Mouse (Mus musculus) erythroid progenitor cell, adult 5-6 weeks (primary cell): Measurements from ENCODE around the gene Zrsr1. TPM values are rescaled to one million over a fixed set of nuclear protein-coding genes. Genes with fewer than 3 reads are reported as not detected.

ENCODE experiments used
- ATAC-seq: replicated peaks from 2 replicates; pipeline ENCODE4 v1.8.0; 2016; ENCODE audit warnings: moderate number of reproducible peaks, mild to moderate bottlenecking, moderate TSS enrichment, inconsistent platforms; ENCODE audit not compliant: poor library complexity, low FRiP score, severe bottlenecking
- total RNA-seq, 2 experiments: library from RNA; stranded (forward) in 1 of 2; stranded (reverse) in 1 of 2; fragments of 150-400 nt in 1 of 2; fragments of 186-747, 209-891 nt in 1 of 2; gene quantifications; 2 replicates each; pipeline versions ENCODE4 v1.2.3 to v1.2.4; 2015 to 2017; ENCODE audit warnings: low replicate concordance in 2 of 2

Gene Zrsr1
- total RNA-seq, 2 experiments from 2014 or later: 31.0 to 48.4 TPM

GRCm38 (mm10) chr11:22970546-22970945, 1.3 kb upstream of the Zrsr1 start:
- ATAC-seq: no peak

DNA sequence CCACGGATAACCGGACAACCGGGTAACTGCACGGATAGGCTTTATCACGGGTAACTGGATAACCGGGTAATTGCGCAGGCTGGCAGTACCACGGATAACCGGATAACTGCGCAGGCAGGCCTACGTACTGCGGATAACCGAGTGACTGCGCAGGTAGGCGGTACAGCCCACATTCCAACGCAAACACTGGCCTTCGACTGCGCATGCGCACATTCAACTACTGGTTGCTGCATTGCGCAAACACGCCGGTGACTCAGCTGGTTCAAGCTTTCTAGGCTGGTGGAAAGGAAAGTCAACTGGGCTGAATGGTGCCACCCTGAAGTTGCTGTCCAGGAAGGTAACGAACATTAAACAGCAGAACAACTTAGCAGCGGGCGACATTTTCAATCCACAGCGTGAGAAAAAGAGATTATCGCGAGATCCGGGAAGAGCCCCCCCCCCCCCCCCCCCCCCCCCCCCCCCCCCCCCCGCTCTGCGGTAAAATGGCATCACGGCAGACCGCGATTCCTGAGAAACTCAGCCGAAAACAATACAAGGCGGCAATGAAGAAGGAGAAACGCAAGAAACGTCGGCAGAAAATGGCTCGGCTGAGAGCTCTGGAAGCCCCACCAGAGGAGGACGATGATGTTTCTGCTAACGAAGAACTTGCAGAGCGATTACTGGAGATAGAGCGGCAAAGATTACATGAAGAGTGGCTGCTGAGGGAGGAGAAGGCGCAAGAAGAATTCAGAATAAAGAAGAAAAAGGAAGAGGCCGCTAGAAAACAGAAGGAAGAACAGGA, 1.1 kb downstream of the Zrsr1 start:
- peak; percentile 72 for ATAC-seq

DNA sequence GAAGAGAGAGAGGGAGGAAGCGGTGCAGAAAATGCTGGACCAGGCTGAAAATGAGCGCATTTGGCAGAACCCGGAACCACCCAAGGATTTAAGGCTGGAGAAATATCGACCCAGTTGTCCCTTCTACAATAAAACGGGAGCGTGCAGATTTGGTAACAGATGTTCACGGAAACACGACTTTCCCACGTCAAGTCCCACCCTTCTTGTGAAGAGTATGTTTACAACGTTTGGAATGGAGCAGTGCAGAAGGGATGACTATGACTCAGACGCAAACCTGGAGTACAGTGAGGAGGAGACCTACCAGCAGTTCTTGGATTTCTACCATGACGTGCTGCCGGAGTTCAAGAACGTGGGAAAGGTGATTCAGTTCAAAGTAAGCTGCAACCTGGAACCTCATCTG, 1.8 kb downstream of the Zrsr1 start:
- ATAC-seq: no peak

- ATAC-seq: no peak
These were observed 6.4 kb downstream of the Zrsr1 start for GRCm38 (mm10) chr11:22978215-22978614.

- ATAC-seq: no peak
These were observed 6.9 kb downstream of the Zrsr1 start for GRCm38 (mm10) chr11:22978711-22979110.

DNA sequence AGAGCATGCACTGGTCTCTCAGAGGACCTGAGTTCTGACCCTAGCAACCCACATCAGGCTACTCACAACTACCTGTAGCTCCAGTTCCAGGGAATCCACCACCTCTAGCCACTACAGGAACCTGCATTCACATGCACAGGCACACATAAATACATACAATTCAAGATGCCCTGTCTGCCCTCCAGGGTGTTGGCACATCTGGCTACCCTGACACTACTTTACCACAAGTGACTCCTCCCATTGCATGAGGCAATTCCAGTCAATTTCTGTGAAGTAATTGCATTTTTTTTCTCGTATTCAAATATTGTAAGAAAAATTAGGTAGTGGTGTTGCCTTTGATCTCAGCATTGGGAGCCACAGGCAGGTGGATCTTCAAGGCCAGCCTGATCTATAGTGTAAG, 7.4 kb downstream of the Zrsr1 start:
- no peak for ATAC-seq

- no peak for ATAC-seq
These were observed 9.2 kb downstream of the Zrsr1 start for GRCm38 (mm10) chr11:22981041-22981440.

GRCm38 (mm10) chr11:22981543-22981950, 9.7 kb downstream of the Zrsr1 start:
- peak; percentile 32 for ATAC-seq

DNA sequence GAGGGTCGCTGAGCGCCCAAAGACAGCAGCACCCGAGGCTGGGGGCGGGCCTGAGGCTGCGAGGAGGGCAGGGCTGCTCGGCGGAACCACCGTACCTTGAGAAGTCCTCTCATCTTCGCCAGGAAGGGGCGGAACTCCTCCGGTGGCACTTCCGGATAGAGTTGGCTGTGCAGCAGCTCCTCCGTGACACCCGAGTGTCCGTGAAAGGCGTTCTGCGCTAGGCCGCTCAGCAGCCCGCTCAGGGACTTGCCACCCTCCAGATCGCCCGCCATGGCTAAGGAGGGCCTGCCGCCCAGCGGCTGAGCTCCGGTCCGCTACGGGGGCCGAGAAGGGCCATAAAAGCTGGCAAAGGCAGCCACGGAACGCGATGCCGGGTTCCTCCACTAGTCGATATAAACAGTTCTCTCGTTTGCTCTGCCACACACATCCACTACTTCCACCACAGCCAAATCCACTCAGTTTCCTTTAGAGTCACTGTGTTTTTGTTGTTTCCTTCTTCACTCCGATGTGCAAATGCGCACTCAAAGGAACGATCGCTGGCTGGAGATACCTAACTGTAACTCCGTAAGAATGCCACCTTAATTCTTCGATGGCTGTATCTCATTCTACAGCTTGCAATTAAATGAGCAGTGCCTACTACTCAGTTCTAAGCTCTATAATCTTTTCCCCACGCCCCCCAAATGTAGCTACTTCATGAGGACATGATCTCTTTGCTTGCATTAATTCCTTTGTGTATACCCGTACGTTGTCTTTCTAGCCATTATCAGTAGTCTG, 10.4 kb downstream of the Zrsr1 start, which contains the start of the genes Gm28048 and Commd1:
Gene Gm28048, minus strand, starts transcription at position 107 of the 774 bp plus-strand sequence.
Gene Commd1, minus strand, starts transcription at position 399 of the 774 bp plus-strand sequence.
- ATAC-seq: peak; percentile 87

DNA sequence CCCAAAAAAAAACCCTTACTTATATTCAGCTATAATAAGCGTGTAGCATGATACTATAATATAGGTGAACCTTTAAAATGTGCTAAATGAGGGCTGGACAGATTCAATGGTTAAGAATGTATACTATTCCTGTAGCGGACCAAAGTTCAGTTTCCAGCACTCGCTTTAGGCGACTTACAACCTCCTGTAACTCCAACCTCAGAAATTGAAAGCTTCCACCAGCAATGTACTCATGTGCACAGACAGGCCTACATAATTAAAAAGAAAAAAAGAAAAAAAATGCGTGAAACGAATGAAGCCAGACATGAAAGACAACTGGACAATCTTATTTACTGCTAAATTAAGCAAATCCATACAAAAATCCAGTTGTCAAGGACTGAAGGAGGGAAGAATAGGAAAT, 11.0 kb downstream of the Zrsr1 start:
- no peak for ATAC-seq

- ATAC-seq: no peak
These were observed 13.7 kb downstream of the Zrsr1 start for GRCm38 (mm10) chr11:22985510-22985909.

GRCm38 (mm10) chr11:22987357-22987756, 15.6 kb downstream of the Zrsr1 start:
- ATAC-seq: 0 out of 2 replicates have a peak, but pooled peaks have one; percentile 40

- ATAC-seq: no peak
These were observed 18.0 kb downstream of the Zrsr1 start for GRCm38 (mm10) chr11:22989786-22990185.

- peak; percentile 96 for ATAC-seq
These were observed 18.8 kb downstream of the Zrsr1 start, which contains the start of gene Cct4 for GRCm38 (mm10) chr11:22990393-22991126. TSS of gene Cct4 (plus strand) at chr11:22990519.

GRCm38 (mm10) chr11:22991218-22991835, 19.5 kb downstream of the Zrsr1 start:
- no peak for ATAC-seq

DNA sequence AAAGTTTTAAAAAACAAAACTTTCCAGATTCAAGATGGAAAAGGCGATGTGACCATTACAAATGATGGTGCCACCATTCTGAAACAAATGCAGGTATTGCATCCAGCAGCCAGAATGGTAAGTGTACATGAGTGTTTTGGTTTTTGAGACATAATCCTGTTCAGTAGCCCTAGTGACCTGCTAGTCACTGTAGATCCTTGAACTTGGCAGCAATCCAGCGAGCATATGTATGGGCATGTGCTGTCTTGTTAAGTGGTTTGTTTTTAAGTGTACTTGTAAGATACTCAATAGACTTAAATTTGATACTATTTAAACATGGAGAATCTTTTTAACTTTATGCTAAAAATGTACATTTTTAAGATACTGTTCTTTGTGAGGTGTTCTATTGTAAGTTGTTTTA, 22.5 kb downstream of the Zrsr1 start:
- ATAC-seq: no peak

GRCm38 (mm10) chr11:22995461-22995860, 23.7 kb downstream of the Zrsr1 start:
- ATAC-seq: no peak

DNA sequence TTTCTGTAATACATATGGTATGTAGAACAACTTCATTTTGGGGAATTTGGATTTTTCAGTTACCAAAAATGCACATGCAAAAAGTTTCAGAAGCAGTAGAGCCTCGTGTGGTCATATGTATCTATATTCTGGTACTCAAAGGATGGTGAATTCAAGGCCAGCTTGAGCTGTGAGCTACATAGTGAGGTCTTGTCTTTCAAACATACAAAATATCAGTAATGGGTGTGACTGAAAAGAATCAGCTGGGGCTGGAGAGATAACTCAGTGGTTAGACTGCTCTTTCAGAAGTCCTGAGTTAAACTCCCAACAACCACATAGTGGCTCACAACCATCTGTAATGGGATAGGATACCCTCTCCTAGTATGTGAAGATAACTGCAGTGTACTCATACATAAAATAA, 26.5 kb downstream of the Zrsr1 start:
- peak; percentile 95 for ATAC-seq

DNA sequence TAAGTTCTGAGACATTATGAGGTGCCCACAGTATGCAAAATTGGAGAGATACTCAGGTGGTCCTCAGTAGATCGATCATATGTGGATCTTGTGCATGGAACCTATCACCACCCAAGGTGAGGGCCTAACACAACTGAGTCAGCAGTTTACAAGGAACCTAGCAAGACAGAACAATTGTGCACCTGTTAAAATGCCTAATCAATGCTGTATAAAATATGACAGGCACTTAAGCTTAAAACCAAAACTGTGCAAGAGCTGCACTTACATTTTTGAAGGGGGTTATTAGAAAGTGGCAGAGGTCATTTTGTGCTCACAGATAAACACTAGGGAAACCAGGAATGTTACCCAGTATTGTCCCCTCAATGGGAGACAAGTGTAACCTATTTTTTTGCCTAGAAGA, 33.5 kb downstream of the Zrsr1 start:
- ATAC-seq: no peak

- ATAC-seq: no peak
These were observed 35.3 kb downstream of the Zrsr1 start for GRCm38 (mm10) chr11:23007166-23007480.
